Mouse (Mus musculus) cerebellum, postnatal 14 days (tissue): Measurements from ENCODE around the gene Gprc5d.

ENCODE experiments used
- DNase-seq, 2 experiments: peaks; one replicate each; pipeline ENCODE4 v3.0.0; 2021; ENCODE audit warnings: mixed read lengths in 2 of 2

Gprc5d gene

DNA sequence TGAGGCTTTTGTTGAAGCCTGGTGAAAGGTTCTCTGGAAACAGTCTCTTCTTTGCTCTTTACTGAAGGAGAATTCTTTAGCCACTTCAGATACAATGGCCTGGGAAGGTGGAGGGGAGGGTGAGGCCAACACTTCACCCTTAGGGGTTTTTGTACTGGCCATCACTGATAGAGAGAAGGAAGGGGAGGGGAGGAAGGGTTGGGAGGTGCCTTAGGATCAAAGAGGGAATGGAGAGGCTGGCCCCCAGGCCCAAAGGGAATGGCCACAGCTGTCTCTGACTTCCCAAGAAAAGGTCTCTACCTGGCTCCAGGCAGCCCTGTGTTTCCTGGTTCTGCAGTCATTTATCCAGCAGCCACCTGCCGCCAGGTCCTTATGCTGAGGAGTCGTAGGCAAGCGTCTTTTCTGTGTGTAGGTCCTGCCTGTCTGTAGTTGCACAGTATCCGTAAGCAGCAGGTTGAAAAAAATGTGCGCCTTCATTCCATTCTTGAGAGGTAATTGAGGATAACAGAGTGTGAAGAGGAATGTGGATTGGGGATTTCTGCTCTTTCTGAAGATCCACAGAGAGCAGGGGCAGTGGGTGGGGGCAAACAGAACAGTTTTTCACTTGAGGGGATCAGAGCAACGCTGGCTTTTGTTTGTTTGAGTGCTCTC lies 51.2 kb downstream of the Gprc5d start:
- no peak for DNase-seq

DNA sequence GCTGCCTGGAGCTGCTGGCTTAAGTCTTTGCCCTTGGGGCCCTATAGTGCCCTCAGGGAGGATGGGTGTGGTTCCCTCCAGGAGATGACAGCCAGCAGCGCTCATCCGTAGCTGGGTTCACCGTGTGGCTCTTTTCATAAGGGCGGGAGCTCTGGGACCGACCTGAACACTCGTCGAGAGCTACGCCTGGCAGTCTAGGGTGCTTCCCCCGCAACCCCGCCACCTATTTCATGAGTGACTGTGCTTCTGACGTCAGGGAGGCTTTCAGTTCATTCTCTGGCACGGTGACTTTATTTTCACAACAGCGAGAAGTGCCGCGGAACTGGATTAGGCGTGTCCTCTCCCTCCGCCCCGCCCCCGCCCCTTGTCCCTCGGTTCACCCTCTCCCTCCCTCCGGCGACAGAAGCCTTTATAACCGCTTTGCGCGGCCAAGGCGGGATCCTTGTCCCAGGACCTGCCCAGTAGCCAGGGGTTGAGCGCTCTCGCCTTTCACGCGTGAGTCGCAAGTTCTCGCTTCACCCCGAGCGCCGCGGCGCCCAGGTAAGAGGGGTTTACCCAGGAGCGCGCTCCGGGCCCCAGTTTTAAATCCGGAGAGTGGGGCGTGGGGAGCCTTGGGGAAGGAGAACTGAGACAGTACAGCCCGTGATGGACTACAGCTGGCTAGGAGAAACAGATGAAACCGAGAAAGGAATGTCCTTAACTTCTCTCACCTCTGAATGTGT lies 52.7 kb downstream of the Gprc5d start, which contains the start of gene Gprc5a:
Gprc5a (plus strand) TSS at position 416 of the 722 bp plus-strand sequence.
- peak; percentile 16 to 22 for DNase-seq

DNA sequence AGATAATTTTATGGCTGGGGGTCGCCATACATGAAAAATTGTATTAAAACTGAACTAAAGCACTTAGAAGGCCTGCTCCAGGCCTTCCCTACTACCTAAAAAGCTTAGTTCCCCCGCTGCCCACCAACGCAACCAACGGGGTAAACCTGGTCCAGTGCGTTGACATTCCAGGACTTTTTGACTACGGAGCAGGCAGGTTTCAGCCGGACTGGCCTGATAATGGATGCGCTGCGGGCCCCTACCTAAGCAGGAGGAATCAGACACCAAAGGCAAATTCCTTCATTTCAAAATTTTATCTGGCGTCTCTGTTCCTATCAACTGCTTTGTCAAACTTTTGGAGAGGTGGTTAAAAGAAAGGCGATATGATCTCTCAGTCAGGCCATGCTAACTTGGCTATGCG lies 53.5 kb downstream of the Gprc5d start:
- no peak for DNase-seq

DNA sequence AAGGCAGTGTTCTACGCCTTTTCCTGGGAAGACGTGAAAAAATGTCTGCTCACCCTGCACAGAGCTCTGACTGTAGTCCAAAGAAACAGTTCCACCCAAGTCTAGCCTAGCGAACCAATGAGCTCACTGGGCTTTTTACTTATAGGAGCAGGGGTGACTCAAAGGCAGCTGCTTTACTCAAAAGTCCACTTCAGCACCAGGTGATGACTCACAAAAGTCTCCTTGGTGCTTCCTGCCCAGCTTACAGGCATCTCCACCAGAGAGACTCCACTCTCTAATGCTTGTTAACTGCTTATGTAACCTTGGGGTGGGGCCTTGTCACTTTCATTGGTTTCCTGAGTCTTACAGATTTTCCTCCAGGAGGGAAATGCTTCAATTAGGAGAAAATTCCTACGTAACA lies 57.4 kb downstream of the Gprc5d start:
- no peak for DNase-seq
